Mouse (Mus musculus) brown adipose tissue, adult 24 weeks (tissue): ENCODE results near the gene Gfm1. TPM values are rescaled to one million over a fixed set of nuclear protein-coding genes. Genes with fewer than 3 reads are reported as not detected.

Source experiments
- H3K27ac ChIP-seq: fragments of 200-500 bp; replicated peaks from 2 replicates; pipeline ENCODE4 v1.5.1; 2012; ENCODE audit warnings: low read depth, mild to moderate bottlenecking, low read length
- H3K4me1 ChIP-seq: fragments of 200-500 bp; 2 replicates; pipeline ENCODE4 v1.6.1; 2012; ENCODE audit warnings: low read length, mixed read lengths; ENCODE audit not compliant: control insufficient read depth, insufficient read depth, insufficient read length
- H3K4me3 ChIP-seq: fragments of 200-500 bp; 2 replicates; pipeline ENCODE4 v1.5.1; 2012; ENCODE audit warnings: low read depth, mild to moderate bottlenecking, low read length, moderate library complexity; ENCODE audit not compliant: insufficient read depth
- polyA plus RNA-seq: library from polyadenylated mRNA; stranded (reverse); fragments of >200 nt; gene quantifications from 2 replicates; pipeline ENCODE4 v1.2.4, GENCODE M21; 2012; ENCODE audit not compliant: missing spikeins, insufficient read depth, insufficient read length

The Gfm1 gene
- polyA plus RNA-seq, 1 experiment: 158 TPM

GRCm38 (mm10) chr3:67514801-67515273 lies 84.9 kb downstream of the Gfm1 start:
- Histone ChIP-seq H3K4me1 (no peaks in the 10 kb centered on the region), H3K27ac (no peak overlapping the region), H3K4me3 (peak overlapping the region; percentile 53)

GRCm38 (mm10) chr3:67515274-67515801 lies 85.4 kb downstream of the Gfm1 start, which contains the start of gene Rarres1:
Gene Rarres1, minus strand, starts transcription at chr3:67515523.
- peak within 1 kb of the TSS; percentile 53 for H3K4me3 ChIP-seq
- H3K27ac ChIP-seq: no peak within 1 kb of the TSS

GRCm38 (mm10) chr3:67520568-67521143 lies 90.8 kb downstream of the Gfm1 start:
- no peak overlapping the region for H3K4me3 ChIP-seq
- H3K27ac ChIP-seq: no peak overlapping the region
- H3K4me1 ChIP-seq: no peaks in the 10 kb centered on the region

More at GRCm38 (mm10) chr3:67515274-67515801, 85.4 kb downstream of the Gfm1 start, which contains the start of gene Rarres1:
- H3K4me1 ChIP-seq: no peaks in the 10 kb centered on the region

- Histone ChIP-seq H3K4me3 (no peak overlapping the region), H3K4me1 (no peaks in the 10 kb centered on the region), H3K27ac (no peak overlapping the region)
These were observed 92.8 kb downstream of the Gfm1 start for GRCm38 (mm10) chr3:67522709-67523108.

- H3K4me1 ChIP-seq: no peaks in the 10 kb centered on the region
- no peak overlapping the region for H3K4me3 ChIP-seq
- no peak overlapping the region for H3K27ac ChIP-seq
These were observed 94.9 kb downstream of the Gfm1 start for GRCm38 (mm10) chr3:67524768-67525167.

Other genes with a start within 250 kb of the Gfm1 start
- gene Mlf1, start 56.0 kb upstream of the Gfm1 start, polyA plus RNA-seq: 10.9 and 13.2 TPM in 2 replicates
- not detected in 2 replicates for gene Gm17402, start 54.9 kb upstream of the Gfm1 start, polyA plus RNA-seq
- gene Lxn, start 33.8 kb downstream of the Gfm1 start, polyA plus RNA-seq: 3.3 and 5.4 TPM in 2 replicates
- gene Rarres1, start 85.4 kb downstream of the Gfm1 start, polyA plus RNA-seq: 2.3 TPM in 1 of 2 replicates, not detected in the other
- gene Mfsd1, start 152.6 kb downstream of the Gfm1 start, polyA plus RNA-seq: 17.1 and 20.7 TPM in 2 replicates